Mouse (Mus musculus) spleen, postnatal 14 days (tissue): ENCODE data around the gene Ceacam19.

Experiments used
- DNase-seq, 2 experiments: peaks; one replicate each; pipeline ENCODE4 v3.0.0; 2021 to 2022; ENCODE audit warnings: low spot score in 2 of 2

Ceacam19 gene

DNA sequence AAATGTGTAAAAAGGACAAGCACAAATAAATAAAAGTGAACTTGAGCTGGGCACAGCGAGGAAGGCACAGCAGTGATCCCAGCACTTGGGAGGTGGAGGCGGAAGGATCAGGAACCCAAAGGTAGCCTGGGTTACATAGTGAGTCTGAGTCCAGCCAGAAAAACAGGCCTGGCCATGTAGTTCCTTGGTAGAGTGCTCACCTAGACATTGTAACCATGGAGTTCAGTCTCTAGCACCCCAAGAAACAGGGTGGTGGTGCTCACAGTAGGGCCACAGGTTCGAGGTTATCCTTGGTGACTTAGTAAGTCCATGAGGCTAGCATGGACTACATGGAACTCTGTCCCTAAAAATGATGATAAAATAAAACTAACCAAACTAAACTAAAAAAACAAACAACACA is 46.8 kb downstream of the Ceacam19 start:
- DNase-seq = no peak

DNA sequence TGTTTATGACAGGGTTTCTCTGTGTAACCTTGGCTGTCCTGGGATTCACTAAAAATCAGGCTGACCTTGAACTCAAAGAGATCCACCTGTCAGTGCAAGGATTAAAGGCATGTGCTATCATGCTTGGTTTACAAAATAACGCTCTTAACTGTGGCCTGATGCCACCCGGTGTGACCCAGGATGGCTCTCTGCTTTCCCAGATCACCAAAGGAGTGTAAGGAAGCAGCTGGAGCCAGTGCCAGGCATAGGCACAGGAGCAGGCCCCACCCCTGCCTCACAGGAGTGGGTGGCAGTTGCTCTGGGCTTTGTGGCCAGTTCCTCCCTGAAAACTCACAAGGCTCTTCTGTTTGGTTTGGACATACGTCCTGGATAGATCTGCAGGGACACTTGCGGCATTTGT is 47.4 kb downstream of the Ceacam19 start:
- no peak for DNase-seq

GRCm38 (mm10) chr7:19836843-19837242 is 50.9 kb downstream of the Ceacam19 start:
- DNase-seq = no peak

DNA sequence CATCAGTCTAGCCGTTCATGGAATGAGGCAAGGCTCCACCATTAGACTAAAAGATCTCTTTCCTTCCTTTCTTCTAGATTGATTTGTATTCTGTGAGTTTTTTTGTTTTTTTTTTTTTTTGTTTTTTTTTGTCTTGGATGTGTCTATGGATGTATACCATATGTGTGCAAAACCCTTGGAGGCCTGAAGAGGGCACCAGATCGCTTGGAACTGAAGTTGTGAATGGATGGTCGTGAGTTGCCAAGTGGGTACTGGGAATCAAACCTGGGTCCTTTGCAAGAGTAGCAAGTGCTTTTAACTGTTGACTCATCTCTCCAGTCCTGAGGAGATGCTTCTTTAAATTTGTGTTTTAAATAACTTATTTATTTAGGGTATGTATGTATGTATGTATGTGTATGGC is 53.7 kb downstream of the Ceacam19 start:
- DNase-seq = no peak

GRCm38 (mm10) chr7:19831837-19832236 is 55.9 kb downstream of the Ceacam19 start:
- DNase-seq = no peak

DNA sequence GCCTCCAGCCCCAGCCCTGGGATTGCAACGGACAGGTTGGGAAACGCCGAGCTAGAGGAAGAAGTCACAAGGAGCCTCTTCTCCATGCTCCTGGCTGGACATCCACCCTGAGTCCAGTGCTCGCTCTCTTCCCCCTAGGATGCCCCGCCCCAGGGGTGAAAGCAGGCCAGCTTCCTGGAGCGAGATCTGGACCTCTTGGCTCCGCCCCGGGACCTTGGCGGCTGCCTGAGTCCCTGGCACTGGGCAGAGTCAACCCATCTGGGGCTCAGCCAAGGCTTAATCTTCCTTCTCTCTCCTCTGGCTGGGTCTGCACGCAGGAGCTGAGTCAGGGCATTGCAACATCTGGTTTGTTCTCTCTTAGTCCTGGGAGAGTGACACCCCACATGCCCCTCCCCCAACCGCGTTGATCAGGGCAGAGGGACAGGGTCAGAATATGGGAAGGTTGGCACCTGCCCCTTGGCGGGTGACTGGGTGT is 57.0 kb downstream of the Ceacam19 start:
- DNase-seq = peak in 1 of 2 experiments; percentile 42

DNA sequence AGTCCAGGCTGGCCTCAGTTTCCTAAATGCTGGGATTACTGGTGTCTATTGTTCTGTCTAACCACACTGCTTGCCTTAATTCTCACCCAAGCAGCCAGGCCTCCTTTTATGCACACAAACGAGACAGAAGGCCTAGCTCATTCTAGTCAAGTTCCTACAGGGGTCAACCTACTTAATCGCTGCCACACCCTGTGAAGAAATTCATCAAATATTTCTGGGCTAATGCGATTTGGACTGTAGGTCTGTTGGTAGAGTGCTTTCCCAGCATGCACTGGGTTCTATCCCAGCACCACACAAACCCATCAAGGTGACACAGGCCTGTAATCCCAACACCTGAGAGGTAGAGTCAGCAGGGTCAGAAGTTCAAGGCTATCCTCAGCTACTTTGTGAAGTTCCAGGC is 58.1 kb downstream of the Ceacam19 start:
- DNase-seq = no peak

DNA sequence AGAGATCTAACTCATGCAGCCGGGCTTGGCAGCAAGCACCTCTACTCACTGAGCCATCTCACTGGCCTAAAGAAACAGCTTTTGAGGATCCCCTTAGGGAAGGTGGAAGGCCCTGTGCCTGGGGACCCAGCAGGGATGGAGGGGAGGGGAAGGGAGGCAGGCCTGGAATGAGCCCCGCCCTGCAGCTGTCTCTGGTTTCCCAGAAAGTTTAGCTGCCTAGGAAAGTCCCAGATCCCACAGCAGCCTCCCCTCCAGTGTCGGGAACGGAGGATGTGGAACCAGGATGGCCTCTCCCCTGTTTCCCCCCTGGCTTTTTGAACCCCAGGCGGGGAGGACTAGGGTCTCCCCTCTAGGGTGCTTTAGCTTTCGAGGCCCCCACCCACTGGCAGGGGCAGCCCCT is 61.0 kb downstream of the Ceacam19 start:
- DNase-seq = no peak
